25 mouse cellular contexts compared by ENCODE assay signal in genomic region chr16:4382406-4382805, GRCm38 (mm10). TPM values are rescaled to one million over a fixed set of nuclear protein-coding genes. Genes with fewer than 3 reads are reported as not detected.
DNase-seq lines count a peak whose midpoint lies in the region; ATAC-seq and TF ChIP-seq lines count a peak whose summit lies in the region.
"Had no signal": no experiment of that assay in that cellular context is flagged by ENCODE, and none has a peak within 500 bp of the region (broad histone marks: within the 10 kb centered on the region; RNA-seq: fewer than 3 reads in every experiment).

No protein-coding gene starts in this region.

- H3K36me3 ChIP-seq in megakaryocyte, embryonic 14.5 days (replicated peaks; ENCODE audit: low read length): peaks cover 36% of the 10 kb centered on the region
- H3K36me3 ChIP-seq: embryonic facial prominence, embryonic 10.5 days; embryonic facial prominence, embryonic 13.5 days; heart, embryonic 12.5 days; heart, embryonic 15.5 days had no signal

- no peak for TF ChIP-seq CTCF in gastrocnemius, adult 2 months (IDR thresholded peaks at IDR 0.05)

- H3K4me1 ChIP-seq in megakaryocyte, embryonic 14.5 days: peaks cover 84% of the 10 kb centered on the region
- H3K4me1 ChIP-seq: embryonic facial prominence, embryonic 13.5 days had no signal

- H3K27me3 ChIP-seq in megakaryocyte, embryonic 14.5 days (replicated peaks): no peaks in the 10 kb centered on the region
- H3K27me3 ChIP-seq: embryonic facial prominence, embryonic 13.5 days; heart, embryonic 12.5 days; heart, embryonic 15.5 days had no signal

- no peak overlapping the region for H3K4me3 ChIP-seq in gastrocnemius, adult 2 months
- peak overlapping the region; percentile 18 for H3K4me3 ChIP-seq in megakaryocyte, embryonic 14.5 days (replicated peaks)
- H3K4me3 ChIP-seq: embryonic facial prominence, embryonic 10.5 days; embryonic facial prominence, embryonic 13.5 days; erythroblast, embryonic 14.5 days; heart, embryonic 12.5 days; heart, embryonic 15.5 days had no signal

- no peak for DNase-seq in gastrocnemius, adult 2 months
- DNase-seq in gastrocnemius, adult 8-10 months (ENCODE audit: low spot score in 2 of 2): no peak
- peak; percentile 3 for DNase-seq in induced T-regulatory cell, adult 2 months (ENCODE audit: low read depth)
- DNase-seq in layer of hippocampus, adult 11-12 months (ENCODE audit: low spot score): no peak
- DNase-seq: adrenal gland, adult 2 months; adrenal gland, postnatal 14 days; cerebellum, adult 11-12 months; cerebellum, adult 8-10 months; cerebellum, postnatal 10 days; cerebellum, postnatal 36 days; embryo, embryonic 11 days; gastrocnemius, postnatal 25 days; heart, postnatal 10 days; heart, postnatal 4 days had no signal

- H3K27ac ChIP-seq in gastrocnemius, adult 2 months: peak overlapping the region; percentile 78
- H3K27ac ChIP-seq: embryonic facial prominence, embryonic 10.5 days; embryonic facial prominence, embryonic 13.5 days; heart, embryonic 15.5 days; hindbrain, embryonic 14.5 days; hindbrain, postnatal 0 days had no signal

- H3K9me3 ChIP-seq in megakaryocyte, embryonic 14.5 days: no peaks in the 10 kb centered on the region
- H3K9me3 ChIP-seq: embryonic facial prominence, embryonic 10.5 days; embryonic facial prominence, embryonic 13.5 days; heart, embryonic 12.5 days; heart, embryonic 15.5 days had no signal

- no peak for ATAC-seq in megakaryocyte, adult 5-6 weeks (ENCODE audit: poor library complexity, severe bottlenecking)
- ATAC-seq: forebrain, embryonic 14.5 days; hindbrain, postnatal 0 days; intestine, postnatal 0 days had no signal

- intact Hi-C loops in gastrocnemius, adult 2 months (cut with DNase I): no loop called here

RNA-seq across cellular contexts. Expression of gene Adcy9, which starts 37.9 kb away (rescaled TPM):
- total RNA-seq in gastrocnemius, adult 2 months (2021): 10 to 100 TPM; 33.2 to 52.2 TPM
- 10 to 100 TPM; 39.3 to 50.8 (median 41.4) TPM for total RNA-seq in gastrocnemius, adult 8-10 months (2022)
- 1.9 and 3.5 TPM in 2 replicates for polyA plus RNA-seq in megakaryocyte, embryonic 14.5 days (2012; ENCODE audit: insufficient read depth, low replicate concordance)
- 2.1 and 3.0 TPM in 2 replicates for total RNA-seq in megakaryocyte, adult 5-6 weeks (2015)
- 2.3 and 3.8 TPM in 2 replicates for total RNA-seq in megakaryocyte, adult 5-6 weeks (2017)
- polyA plus RNA-seq: erythroblast, embryonic 14.5 days had no signal

Comparison
In these comparisons a context has a peak if more than half of its experiments do, and no peak if none do; other contexts are left out.
1. RNA of gene Adcy9, which starts 37.9 kb away (total RNA-seq): 33.2 to 52.2 TPM in gastrocnemius, adult 2 months and 39.3 to 50.8 TPM in gastrocnemius, adult 8-10 months; 2.1 to 3.8 TPM in megakaryocyte, adult 5-6 weeks; every median in the first group is over 4 times any median in the second.